Mouse (Mus musculus) neural tube, embryonic 11.5 days (tissue): ENCODE results near the gene Lsp1. TPM values are rescaled to one million over a fixed set of nuclear protein-coding genes. Genes with fewer than 3 reads are reported as not detected.

ENCODE experiments used
- ATAC-seq: fragments of 200-750 bp; cut with Nextera tagmentation; 2 replicates; pipeline ENCODE4 v1.8.0; 2017; ENCODE audit warnings: moderate number of reproducible peaks, mild to moderate bottlenecking, moderate TSS enrichment, moderate library complexity; ENCODE audit not compliant: insufficient read depth, low FRiP score, low TSS enrichment
- DNase-seq: peaks from one replicate; pipeline ENCODE4 v3.0.0-alpha.2; 2015; ENCODE audit warnings: low spot score
- H3K27ac ChIP-seq: fragments of 300-500 bp; sonication (generic); 2 replicates; pipeline ENCODE4 v1.5.1; 2014; ENCODE audit warnings: low read depth, mild to moderate bottlenecking, low read length
- H3K27me3 ChIP-seq: fragments of 300-500 bp; sonication (generic); 2 replicates; pipeline ENCODE4 v1.6.1; 2014; ENCODE audit warnings: mild to moderate bottlenecking, low read length, mixed read lengths; ENCODE audit not compliant: control insufficient read depth, insufficient read depth
- H3K36me3 ChIP-seq: fragments of 300-500 bp; sonication (generic); 2 replicates; pipeline ENCODE4 v1.6.1; 2014; ENCODE audit warnings: mild to moderate bottlenecking, low read length, moderate library complexity, mixed read lengths; ENCODE audit not compliant: control insufficient read depth, insufficient read depth
- H3K4me1 ChIP-seq: fragments of 300-500 bp; sonication (generic); 2 replicates; pipeline ENCODE4 v1.6.1; 2014; ENCODE audit warnings: low read length, mixed read lengths; ENCODE audit not compliant: control insufficient read depth, insufficient read depth
- H3K4me2 ChIP-seq: fragments of 300-500 bp; sonication (generic); 2 replicates; pipeline ENCODE4 v1.6.1; 2014; ENCODE audit warnings: low read depth, mild to moderate bottlenecking, moderate library complexity
- H3K4me3 ChIP-seq: fragments of 300-500 bp; sonication (generic); 2 replicates; pipeline ENCODE4 v1.5.1; 2014; ENCODE audit warnings: low read depth, low read length
- H3K9ac ChIP-seq: fragments of 300-500 bp; sonication (generic); 2 replicates; pipeline ENCODE4 v1.6.1; 2014; ENCODE audit warnings: mild to moderate bottlenecking, low read length
- H3K9me3 ChIP-seq: fragments of 300-500 bp; sonication (generic); 2 replicates; pipeline ENCODE4 v1.6.1; 2016; ENCODE audit warnings: low read length; ENCODE audit not compliant: control insufficient read depth
- WGBS: fragments of 180-500 bp; shearing (Covaris S2); extraction: QIAGEN DNeasy Blood & Tissue Kit; methylation state at CpG from one replicate; pipeline ENCODE4 v1.1.7; 2014; 5-methylcytosine and 5-hydroxymethylcytosine counted together
- polyA plus RNA-seq: library from polyadenylated mRNA; unstranded; fragments of >200 nt; fragmentation: Nextera tagmentation; extraction: Ambion mirVana; gene quantifications from 2 replicates; pipeline ENCODE4 v1.2.1, GENCODE M21; 2014

Lsp1 gene
- polyA plus RNA-seq, 1 experiment from 2014 or later = 15.1 TPM

DNA sequence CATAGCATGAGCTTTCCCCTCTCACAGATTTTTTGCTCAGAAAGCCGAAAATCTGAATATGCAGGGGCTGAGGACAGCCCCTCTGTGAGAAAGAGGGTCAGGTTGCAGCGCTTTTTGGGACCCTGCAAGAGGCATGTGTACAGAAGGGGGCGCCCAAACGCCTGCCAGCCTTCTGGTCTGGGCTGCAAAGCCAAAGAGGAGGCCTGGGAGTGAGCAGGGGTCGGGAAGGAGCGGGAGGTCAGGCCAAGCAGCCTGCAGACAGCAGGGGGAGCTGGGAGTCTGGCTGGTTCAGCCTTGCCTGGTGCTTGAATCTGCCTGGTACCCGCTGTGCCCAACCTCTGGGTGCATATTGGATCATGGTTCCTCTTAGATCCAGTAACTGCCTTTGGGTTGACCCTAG, 32.4 kb upstream of the Lsp1 start:
- Histone ChIP-seq H3K9ac (no peak overlapping the region), H3K9me3 (no peaks in the 10 kb centered on the region), H3K4me3 (no peak overlapping the region), H3K27me3 (no peaks in the 10 kb centered on the region), H3K4me2 (no peak overlapping the region), H3K36me3 (no peaks in the 10 kb centered on the region), H3K4me1 (no peaks in the 10 kb centered on the region), H3K27ac (no peak overlapping the region)
- DNase-seq (peak; percentile 77), ATAC-seq (no peak)
- 1% methylated on average over 7 of the region's 7 CpGs for WGBS

DNA sequence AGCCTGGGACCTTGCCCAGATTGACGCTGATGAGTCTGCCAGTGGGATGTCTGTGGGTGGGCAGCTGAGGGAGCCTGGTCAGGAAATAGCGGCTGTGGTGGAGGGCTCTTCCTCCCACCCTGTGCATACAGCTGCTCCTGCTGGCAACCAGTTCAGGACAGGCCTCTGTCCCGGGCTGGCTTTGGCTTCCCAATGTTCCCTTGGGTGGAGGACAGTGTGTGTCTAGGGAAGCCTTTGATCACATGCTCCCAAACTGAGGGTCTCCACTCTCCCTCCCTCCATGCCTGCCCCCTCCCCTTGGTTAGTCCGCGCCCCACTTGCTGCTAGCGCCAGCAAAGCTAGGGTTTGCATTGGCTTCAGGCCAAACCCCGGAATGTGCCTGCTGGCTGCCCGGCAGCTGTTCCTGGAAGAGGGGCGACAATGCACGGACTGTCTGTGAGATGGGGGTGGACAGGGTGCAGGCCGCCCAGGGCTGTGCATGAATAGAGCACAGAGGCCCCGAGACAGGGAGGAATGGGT, 30.4 kb upstream of the Lsp1 start:
- Histone ChIP-seq H3K27ac (no peak overlapping the region), H3K4me3 (no peak overlapping the region), H3K4me1 (no peaks in the 10 kb centered on the region), H3K4me2 (no peak overlapping the region), H3K36me3 (no peaks in the 10 kb centered on the region), H3K9ac (no peak overlapping the region), H3K9me3 (no peaks in the 10 kb centered on the region), H3K27me3 (no peaks in the 10 kb centered on the region)
- 69% methylated on average over 12 of the region's 12 CpGs for WGBS
- peak; percentile 52 for DNase-seq
- no peak for ATAC-seq

DNA sequence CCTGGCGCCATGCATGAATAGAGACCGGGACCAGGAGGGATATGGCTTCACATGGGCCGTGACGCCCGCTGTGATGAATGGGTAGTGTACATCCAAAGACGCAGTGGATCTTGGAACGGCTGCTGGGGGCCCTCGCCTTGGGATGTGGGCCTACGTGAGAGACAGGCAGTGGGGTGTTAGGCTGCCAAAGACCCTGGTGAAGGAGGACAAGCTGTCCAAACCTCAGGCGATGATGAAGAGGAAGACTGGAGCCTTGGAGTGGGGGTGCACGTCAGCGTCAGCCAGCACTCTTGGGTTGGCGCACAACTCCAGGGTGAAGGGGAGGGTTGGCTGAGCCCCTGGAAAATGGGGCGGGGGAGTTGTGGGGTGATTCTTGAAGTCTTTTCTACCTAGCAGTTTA, 29.5 kb upstream of the Lsp1 start:
- ATAC-seq (no peak), DNase-seq (no peak)
- Histone ChIP-seq H3K27me3 (no peaks in the 10 kb centered on the region), H3K4me1 (no peaks in the 10 kb centered on the region), H3K9me3 (no peaks in the 10 kb centered on the region), H3K36me3 (no peaks in the 10 kb centered on the region), H3K9ac (no peak overlapping the region), H3K4me3 (no peak overlapping the region), H3K27ac (no peak overlapping the region), H3K4me2 (no peak overlapping the region)
- 89% methylated on average over 14 of the region's 14 CpGs for WGBS

DNA sequence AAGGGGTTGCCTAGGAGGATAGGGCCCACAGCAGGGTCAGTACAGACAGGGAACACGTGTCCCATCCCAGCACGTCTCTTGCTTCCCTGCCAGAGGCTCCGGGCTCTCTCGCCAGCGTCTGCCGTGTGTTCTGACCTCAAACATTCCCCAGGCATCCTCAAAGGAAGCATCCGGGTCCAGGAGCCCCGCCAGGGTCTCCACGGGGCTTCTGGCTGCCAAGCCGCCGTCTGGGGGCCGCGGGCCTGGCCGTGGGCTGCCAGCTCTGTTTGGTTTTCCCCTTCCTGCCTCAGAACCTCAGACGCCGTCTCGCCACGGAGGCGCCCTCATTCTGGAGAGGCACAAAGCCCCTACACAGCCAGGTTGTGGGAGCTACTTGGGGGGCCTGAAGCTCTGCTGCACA, 27.0 kb upstream of the Lsp1 start:
- no peak for DNase-seq
- H3K9me3 ChIP-seq = no peaks in the 10 kb centered on the region
- 49% methylated on average over 18 of the region's 19 CpGs for WGBS
- H3K4me1 ChIP-seq = no peaks in the 10 kb centered on the region
- no peak for ATAC-seq
- H3K4me2 ChIP-seq = no peak overlapping the region
- H3K9ac ChIP-seq = peak overlapping the region; percentile 29; the same call in 1 of the 2 replicates
- no peaks in the 10 kb centered on the region for H3K36me3 ChIP-seq
- H3K27me3 ChIP-seq = no peaks in the 10 kb centered on the region
- H3K4me3 ChIP-seq = no peak overlapping the region
- H3K27ac ChIP-seq = 0 out of 2 replicates have a peak overlapping the region, but pooled peaks have one; percentile 14

DNA sequence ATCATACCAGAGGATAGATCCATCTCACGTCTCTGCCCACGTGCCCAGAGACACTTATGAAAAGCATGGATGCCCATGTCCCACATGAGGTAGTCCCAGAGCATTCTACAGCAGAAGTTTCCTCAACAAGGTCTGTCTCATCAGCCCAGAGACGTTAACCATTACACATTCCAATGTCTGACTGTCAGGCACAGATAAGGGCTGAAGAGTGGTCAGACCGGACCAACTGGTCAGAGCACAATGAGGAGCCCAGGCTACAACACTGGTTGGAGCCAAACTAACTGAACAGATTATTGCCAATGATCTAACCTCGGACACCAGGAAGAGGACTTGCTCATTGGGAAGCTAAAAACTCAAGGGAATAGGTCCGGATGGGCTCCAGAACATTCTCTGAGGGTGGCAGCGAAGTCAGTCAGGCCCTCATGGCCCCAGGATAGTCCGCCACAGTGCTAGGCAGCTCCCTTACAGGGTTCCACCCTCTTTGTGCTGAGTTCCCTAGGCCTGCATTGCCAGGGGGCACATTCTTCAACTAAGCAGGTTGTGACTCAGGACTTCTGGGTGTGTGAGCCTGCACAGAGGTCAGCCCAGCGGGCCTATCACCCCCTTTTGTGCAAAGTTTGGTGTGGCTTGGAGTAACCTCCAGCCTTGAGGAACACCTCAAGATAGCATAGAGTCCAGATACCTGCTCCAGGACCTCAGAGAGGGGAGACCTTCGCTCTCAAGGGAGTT, 26.3 kb upstream of the Lsp1 start, which contains the start of gene Syt8:
Gene Syt8, plus strand, starts transcription at position 714 of the 729 bp plus-strand sequence.
- DNase-seq = no peak
- H3K9me3 ChIP-seq = no peaks in the 10 kb centered on the region
- no peak for ATAC-seq
- H3K27me3 ChIP-seq = no peaks in the 10 kb centered on the region
- H3K36me3 ChIP-seq = no peaks in the 10 kb centered on the region
- H3K4me2 ChIP-seq = no peak within 1 kb of the TSS
- 86% methylated on average over 10 of the region's 10 CpGs for WGBS
- H3K9ac ChIP-seq = peak within 1 kb of the TSS; percentile 29; the same call in 1 of the 2 replicates
- no peak within 1 kb of the TSS for H3K4me3 ChIP-seq
- no peaks in the 10 kb centered on the region for H3K4me1 ChIP-seq
- 0 out of 2 replicates have a peak within 1 kb of the TSS, but pooled peaks have one; percentile 14 for H3K27ac ChIP-seq

DNA sequence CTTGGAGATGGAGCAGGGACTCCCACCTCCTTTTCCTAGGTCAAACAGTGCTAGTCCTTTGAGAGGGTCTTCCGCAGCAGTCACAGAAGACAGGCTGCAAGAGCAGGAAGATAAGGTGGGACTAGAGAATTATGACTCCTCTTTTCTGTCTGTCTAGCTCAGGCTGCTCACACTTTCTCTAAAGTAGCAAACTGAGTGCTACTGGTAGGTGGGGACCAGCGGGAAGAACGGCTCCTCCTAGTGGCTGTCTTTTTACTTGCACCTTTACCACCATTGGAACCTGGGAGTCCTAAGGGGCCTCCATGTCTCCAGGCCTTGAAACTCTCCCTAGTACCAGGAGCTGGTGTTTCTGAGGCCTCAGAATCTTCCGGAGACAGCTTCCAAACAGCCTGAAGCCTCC, 25.1 kb upstream of the Lsp1 start:
- Histone ChIP-seq H3K27ac (no peak overlapping the region), H3K4me3 (no peak overlapping the region), H3K4me2 (no peak overlapping the region), H3K9ac (no peak overlapping the region), H3K4me1 (no peaks in the 10 kb centered on the region), H3K27me3 (no peaks in the 10 kb centered on the region), H3K36me3 (no peaks in the 10 kb centered on the region), H3K9me3 (no peaks in the 10 kb centered on the region)
- ATAC-seq (no peak), DNase-seq (peak; percentile 71)
- WGBS = 26% methylated on average over 4 of the region's 4 CpGs

DNA sequence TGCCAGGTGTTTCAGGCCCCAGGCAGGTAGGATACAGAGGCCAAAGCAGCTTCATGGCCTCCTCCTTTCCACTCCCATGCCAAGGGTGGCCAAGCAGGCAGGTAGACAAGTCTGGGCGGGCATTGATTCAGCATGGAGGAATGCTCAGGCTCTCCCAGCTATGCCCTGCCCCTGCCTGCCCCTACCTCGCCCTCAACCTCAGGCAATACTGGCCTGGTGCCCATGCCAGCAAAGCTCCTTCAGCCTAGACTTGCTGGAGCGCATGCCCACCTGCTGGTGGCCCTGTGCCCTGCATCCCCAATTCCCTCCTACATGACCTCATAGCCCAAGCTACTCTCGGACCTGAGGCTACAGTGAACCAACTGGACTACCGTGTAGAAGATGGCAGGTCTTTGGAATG, 23.3 kb upstream of the Lsp1 start:
- no peak overlapping the region for H3K4me2 ChIP-seq
- H3K9me3 ChIP-seq = no peaks in the 10 kb centered on the region
- no peak overlapping the region for H3K4me3 ChIP-seq
- H3K27ac ChIP-seq = no peak overlapping the region
- DNase-seq = no peak
- H3K4me1 ChIP-seq = no peaks in the 10 kb centered on the region
- H3K9ac ChIP-seq = no peak overlapping the region
- H3K36me3 ChIP-seq = no peaks in the 10 kb centered on the region
- WGBS = 86% methylated on average over 5 of the region's 5 CpGs
- ATAC-seq = no peak
- H3K27me3 ChIP-seq = no peaks in the 10 kb centered on the region

DNA sequence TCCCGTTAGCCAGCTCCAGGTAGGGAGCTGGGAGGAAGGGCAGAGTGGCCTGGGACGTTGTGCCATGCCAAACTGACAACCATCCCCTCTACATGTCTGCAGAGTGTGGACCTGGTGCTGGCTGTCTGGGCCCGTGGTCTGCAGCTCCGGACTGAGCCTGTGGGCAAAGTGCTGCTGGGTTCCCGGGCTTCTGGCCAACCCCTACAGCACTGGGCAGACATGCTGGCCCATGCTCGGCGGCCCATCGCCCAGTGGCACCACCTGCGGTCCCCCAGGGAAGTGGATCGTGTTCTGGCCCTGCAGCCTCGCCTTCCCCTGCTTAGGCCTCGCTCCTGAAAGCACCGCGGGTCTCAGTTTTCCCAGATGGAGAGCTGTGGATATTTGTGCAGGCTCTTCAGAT, 20.6 kb upstream of the Lsp1 start:
- ATAC-seq = no peak
- 86% methylated on average over 14 of the region's 14 CpGs for WGBS
- no peak overlapping the region for H3K4me2 ChIP-seq
- H3K36me3 ChIP-seq = no peaks in the 10 kb centered on the region
- H3K9ac ChIP-seq = no peak overlapping the region
- no peak overlapping the region for H3K27ac ChIP-seq
- H3K4me1 ChIP-seq = no peaks in the 10 kb centered on the region
- H3K9me3 ChIP-seq = no peaks in the 10 kb centered on the region
- DNase-seq = no peak
- H3K27me3 ChIP-seq = no peaks in the 10 kb centered on the region
- H3K4me3 ChIP-seq = no peak overlapping the region

DNA sequence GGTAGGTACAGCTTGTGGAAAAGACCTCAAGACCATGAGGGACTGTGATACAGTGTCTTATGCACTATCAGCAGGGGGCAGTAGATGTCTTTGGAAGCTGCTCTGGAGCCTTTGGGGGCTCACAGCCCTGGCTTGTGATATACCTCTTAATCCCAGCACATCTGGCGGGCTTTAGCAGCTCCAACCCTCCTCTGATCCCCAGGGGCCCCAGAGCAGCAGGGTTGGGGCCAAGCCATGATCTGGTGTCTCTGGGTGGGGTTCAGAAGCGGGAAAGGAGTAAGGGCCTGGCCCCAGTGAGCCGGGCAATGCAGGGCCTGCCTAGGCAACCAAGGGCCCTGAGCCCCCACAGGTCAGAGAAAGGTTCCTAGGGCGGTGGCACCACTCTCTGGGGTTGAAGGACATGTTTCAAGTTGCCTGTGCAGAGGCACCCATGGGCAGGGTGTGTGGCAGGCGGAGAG, 19.9 kb upstream of the Lsp1 start:
- Histone ChIP-seq H3K27ac (no peak overlapping the region), H3K36me3 (no peaks in the 10 kb centered on the region), H3K4me1 (no peaks in the 10 kb centered on the region), H3K4me3 (no peak overlapping the region), H3K9ac (peak overlapping the region; percentile 18), H3K9me3 (no peaks in the 10 kb centered on the region), H3K4me2 (no peak overlapping the region), H3K27me3 (no peaks in the 10 kb centered on the region)
- DNase-seq (peak; percentile 59), ATAC-seq (no peak; the same call in 1 of the 2 replicates)
- 56% methylated on average over 5 of the region's 5 CpGs for WGBS
